Mouse (Mus musculus) midbrain, embryonic 13.5 days (tissue): Measurements from ENCODE around the gene Mark2. TPM values are rescaled to one million over a fixed set of nuclear protein-coding genes. Genes with fewer than 3 reads are reported as not detected.
"Not testable (repeated sequence)": the region's sequence is repeated elsewhere in the genome, so short reads cannot be mapped to it uniquely, and the experiment has no call there.

Experiments
- ATAC-seq: fragments of 200-750 bp; cut with Nextera tagmentation; 2 replicates; pipeline ENCODE4 v1.8.0; 2017; ENCODE audit warnings: mild to moderate bottlenecking, moderate TSS enrichment, moderate library complexity
- H3K27ac ChIP-seq: fragments of 300-500 bp; sonication (generic); 2 replicates; pipeline ENCODE4 v1.5.1; 2015; ENCODE audit warnings: inconsistent platforms, mild to moderate bottlenecking, moderate library complexity
- H3K27me3 ChIP-seq: fragments of 300-500 bp; sonication (generic); 2 replicates; pipeline ENCODE4 v1.6.1; 2015; ENCODE audit warnings: mild to moderate bottlenecking, inconsistent platforms
- H3K36me3 ChIP-seq: fragments of 300-500 bp; sonication (generic); 2 replicates; pipeline ENCODE4 v1.6.1; 2015; ENCODE audit warnings: mild to moderate bottlenecking, inconsistent platforms
- H3K4me1 ChIP-seq: fragments of 300-500 bp; sonication (generic); replicated peaks from 2 replicates; pipeline ENCODE4 v1.6.1; 2015; ENCODE audit warnings: inconsistent platforms
- H3K4me2 ChIP-seq: fragments of 300-500 bp; sonication (generic); replicated peaks from 2 replicates; pipeline ENCODE4 v1.6.1; 2015; ENCODE audit warnings: moderate library complexity, mild to moderate bottlenecking, inconsistent platforms
- H3K4me3 ChIP-seq: fragments of 300-500 bp; sonication (generic); replicated peaks from 2 replicates; pipeline ENCODE4 v1.5.1; 2015; ENCODE audit warnings: mild to moderate bottlenecking, inconsistent platforms
- H3K9ac ChIP-seq: fragments of 300-500 bp; sonication (generic); replicated peaks from 2 replicates; pipeline ENCODE4 v1.6.1; 2015; ENCODE audit warnings: mild to moderate bottlenecking, inconsistent platforms
- H3K9me3 ChIP-seq: fragments of 300-500 bp; sonication (generic); 2 replicates; pipeline ENCODE4 v1.6.1; 2016; ENCODE audit warnings: mild to moderate bottlenecking, inconsistent platforms
- WGBS: fragments of 180-500 bp; shearing (Covaris S2); methylation state at CpG from one replicate; pipeline ENCODE4 v1.1.7; 2015; 5-methylcytosine and 5-hydroxymethylcytosine counted together
- polyA plus RNA-seq: library from polyadenylated mRNA; unstranded; fragments of >200 nt; fragmentation: Nextera tagmentation; extraction: Ambion mirVana; gene quantifications from 2 replicates; pipeline ENCODE4 v1.2.1, GENCODE M21; 2015

Gene Mark2
- polyA plus RNA-seq = 40.7 and 47.1 TPM in 2 replicates

GRCm38 (mm10) chr19:7341512-7342397 lies at the start of gene Mark2:
TSS of gene Mark2 (minus strand) at chr19:7341860.
- peak within 1 kb of the TSS; percentile 99 for H3K9ac ChIP-seq
- peak within 1 kb of the TSS; percentile 89 for H3K4me2 ChIP-seq
- no peaks in the 10 kb centered on the region for H3K9me3 ChIP-seq
- peaks cover 43% of the 10 kb centered on the region for H3K4me1 ChIP-seq
- 2% methylated on average over 52 of the region's 63 CpGs for WGBS
- peak within 1 kb of the TSS; percentile 89 for H3K27ac ChIP-seq
- ATAC-seq = peak; percentile 97
- no peaks in the 10 kb centered on the region for H3K27me3 ChIP-seq
- 0 out of 2 replicates have a peak, but pooled peaks cover 4% of the 10 kb centered on the region for H3K36me3 ChIP-seq
- H3K4me3 ChIP-seq = peak within 1 kb of the TSS; percentile 93

GRCm38 (mm10) chr19:7388488-7388887 lies 46.8 kb upstream of the Mark2 start:
- no peak overlapping the region for H3K4me3 ChIP-seq
- H3K36me3 ChIP-seq = peaks cover 9% of the 10 kb centered on the region; the same call in 1 of the 2 replicates
- H3K9me3 ChIP-seq = no peaks in the 10 kb centered on the region
- no peak overlapping the region for H3K27ac ChIP-seq
- H3K4me2 ChIP-seq = no peak overlapping the region
- peaks cover 13% of the 10 kb centered on the region for H3K4me1 ChIP-seq
- 90% methylated on average over 6 of the region's 6 CpGs for WGBS
- H3K9ac ChIP-seq = no peak overlapping the region
- ATAC-seq = no peak
- H3K27me3 ChIP-seq = no peaks in the 10 kb centered on the region

- no peak overlapping the region for H3K4me3 ChIP-seq
- WGBS = 41% methylated on average over 2 of the region's 2 CpGs
- H3K36me3 ChIP-seq = peaks cover 9% of the 10 kb centered on the region; the same call in 1 of the 2 replicates
- no peak overlapping the region for H3K4me2 ChIP-seq
- no peaks in the 10 kb centered on the region for H3K27me3 ChIP-seq
- ATAC-seq = no peak
- no peaks in the 10 kb centered on the region for H3K9me3 ChIP-seq
- no peak overlapping the region for H3K27ac ChIP-seq
- peaks cover 24% of the 10 kb centered on the region for H3K4me1 ChIP-seq
- no peak overlapping the region for H3K9ac ChIP-seq
These were observed 44.4 kb upstream of the Mark2 start for GRCm38 (mm10) chr19:7386042-7386441.

DNA sequence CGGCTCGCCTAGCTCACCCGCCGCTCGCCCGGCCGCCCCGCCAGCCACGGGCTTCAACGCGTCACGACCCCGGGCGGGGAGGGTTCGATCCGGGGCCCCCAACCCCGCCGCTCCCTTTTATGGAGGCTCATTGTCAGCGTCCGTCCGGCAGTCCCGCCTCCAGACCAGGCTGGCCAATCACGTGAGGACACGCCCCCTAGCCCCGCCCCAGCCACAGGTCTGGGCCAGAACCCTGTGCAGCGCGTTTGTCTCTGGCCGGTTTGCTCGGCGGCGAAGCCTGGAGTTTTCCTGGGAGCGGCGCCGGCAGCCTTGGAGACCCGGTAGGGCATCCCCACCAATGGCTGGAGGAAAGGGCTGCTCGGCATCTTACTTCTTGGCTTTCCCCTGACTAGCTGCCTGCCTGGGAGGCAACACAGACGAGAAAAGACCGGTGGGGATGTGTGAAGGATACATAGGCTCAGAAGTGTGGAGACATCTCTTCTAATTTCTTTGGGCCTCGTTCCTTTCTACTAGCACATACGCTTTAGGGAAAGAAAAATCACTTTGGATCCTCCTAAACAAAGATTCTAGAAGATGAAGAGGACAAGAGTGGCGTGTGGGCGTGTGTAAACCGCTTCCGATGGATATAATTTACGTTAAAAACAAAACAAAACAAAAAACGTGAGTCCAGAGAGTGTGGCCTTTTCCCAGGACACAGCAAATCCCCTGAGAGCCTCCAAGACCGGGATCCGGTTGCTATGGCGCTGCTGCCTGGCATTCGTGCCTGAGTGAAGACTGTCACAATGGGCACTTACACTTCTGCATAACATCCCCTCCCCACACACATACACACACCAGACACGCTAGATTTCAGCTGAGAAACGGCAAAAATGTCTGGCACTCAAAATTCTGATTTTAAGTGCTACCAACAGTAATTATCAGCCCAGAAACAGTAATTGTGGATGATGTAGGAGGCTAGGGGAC lies 41.5 kb upstream of the Mark2 start, which contains the start of gene Spindoc:
Spindoc (minus strand) TSS at position 92 of the 963 bp plus-strand sequence.
- H3K9me3 ChIP-seq = no peaks in the 10 kb centered on the region
- H3K27me3 ChIP-seq = no peaks in the 10 kb centered on the region
- under 1% methylated on average over 48 of the region's 52 CpGs for WGBS
- H3K27ac ChIP-seq = peak within 1 kb of the TSS; percentile 95
- peaks cover 46% of the 10 kb centered on the region for H3K4me1 ChIP-seq
- peak within 1 kb of the TSS; percentile 81 for H3K4me2 ChIP-seq
- peak within 1 kb of the TSS; percentile 91 for H3K9ac ChIP-seq
- peak; percentile 97 for ATAC-seq
- peaks cover 12% of the 10 kb centered on the region for H3K36me3 ChIP-seq
- peak within 1 kb of the TSS; percentile 68 for H3K4me3 ChIP-seq

GRCm38 (mm10) chr19:7382248-7382902 lies 40.7 kb upstream of the Mark2 start:
- WGBS = under 1% methylated on average over 44 of the region's 60 CpGs
- Histone ChIP-seq H3K4me2 (peak overlapping the region; percentile 81), H3K4me1 (peaks cover 51% of the 10 kb centered on the region), H3K4me3 (peak overlapping the region; percentile 68), H3K27me3 (no peaks in the 10 kb centered on the region), H3K27ac (peak overlapping the region; percentile 95), H3K9ac (peak overlapping the region; percentile 91), H3K36me3 (peaks cover 12% of the 10 kb centered on the region), H3K9me3 (no peaks in the 10 kb centered on the region)
- ATAC-seq = no peak; the same call in none of the 2 replicates

GRCm38 (mm10) chr19:7381906-7382247 lies 40.2 kb upstream of the Mark2 start:
- Histone ChIP-seq H3K27me3 (no peaks in the 10 kb centered on the region), H3K4me3 (peak overlapping the region; percentile 68), H3K4me2 (peak overlapping the region; percentile 81), H3K27ac (peak overlapping the region; percentile 95), H3K9ac (peak overlapping the region; percentile 91), H3K36me3 (peaks cover 12% of the 10 kb centered on the region), H3K9me3 (no peaks in the 10 kb centered on the region), H3K4me1 (peaks cover 52% of the 10 kb centered on the region)
- no peak for ATAC-seq
- WGBS = under 1% methylated on average over 8 of the region's 8 CpGs

- peaks cover 38% of the 10 kb centered on the region for H3K4me1 ChIP-seq
- H3K9ac ChIP-seq = no peak overlapping the region
- no peak overlapping the region for H3K4me2 ChIP-seq
- H3K27me3 ChIP-seq = no peaks in the 10 kb centered on the region
- no peak overlapping the region for H3K27ac ChIP-seq
- no peak overlapping the region for H3K4me3 ChIP-seq
- H3K36me3 ChIP-seq = peaks cover 40% of the 10 kb centered on the region
- no peak for ATAC-seq
- WGBS = 83% methylated on average over 2 of the region's 2 CpGs
- H3K9me3 ChIP-seq = no peaks in the 10 kb centered on the region
These were observed 36.0 kb upstream of the Mark2 start for GRCm38 (mm10) chr19:7377639-7378038.

DNA sequence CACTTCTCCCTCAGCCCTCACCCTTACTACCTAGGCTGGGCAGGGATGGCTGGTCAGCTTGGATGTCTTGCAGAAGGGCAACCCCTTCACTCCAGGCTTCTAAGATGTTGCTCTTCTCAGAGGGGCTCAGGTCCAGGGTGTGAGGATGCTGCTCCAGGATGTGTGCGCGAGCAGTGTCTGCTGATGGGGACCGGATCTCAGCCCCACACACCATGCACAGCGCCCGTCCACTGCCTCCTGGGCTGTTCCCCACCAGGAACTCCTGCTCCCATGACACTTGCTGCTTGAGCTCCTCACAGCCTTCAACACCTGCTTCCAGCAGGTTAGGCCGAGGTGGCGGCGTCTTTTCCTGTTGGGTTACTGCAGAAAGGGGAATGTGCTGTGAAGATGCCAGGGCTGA lies 32.8 kb upstream of the Mark2 start:
- H3K36me3 ChIP-seq = peaks cover 69% of the 10 kb centered on the region
- H3K4me2 ChIP-seq = no peak overlapping the region
- no peaks in the 10 kb centered on the region for H3K9me3 ChIP-seq
- 96% methylated on average over 8 of the region's 8 CpGs for WGBS
- H3K4me1 ChIP-seq = peaks cover 13% of the 10 kb centered on the region
- ATAC-seq = no peak
- H3K4me3 ChIP-seq = no peak overlapping the region
- H3K27me3 ChIP-seq = no peaks in the 10 kb centered on the region
- no peak overlapping the region for H3K27ac ChIP-seq
- H3K9ac ChIP-seq = 0 out of 2 replicates have a peak overlapping the region, but pooled peaks have one; percentile 12

DNA sequence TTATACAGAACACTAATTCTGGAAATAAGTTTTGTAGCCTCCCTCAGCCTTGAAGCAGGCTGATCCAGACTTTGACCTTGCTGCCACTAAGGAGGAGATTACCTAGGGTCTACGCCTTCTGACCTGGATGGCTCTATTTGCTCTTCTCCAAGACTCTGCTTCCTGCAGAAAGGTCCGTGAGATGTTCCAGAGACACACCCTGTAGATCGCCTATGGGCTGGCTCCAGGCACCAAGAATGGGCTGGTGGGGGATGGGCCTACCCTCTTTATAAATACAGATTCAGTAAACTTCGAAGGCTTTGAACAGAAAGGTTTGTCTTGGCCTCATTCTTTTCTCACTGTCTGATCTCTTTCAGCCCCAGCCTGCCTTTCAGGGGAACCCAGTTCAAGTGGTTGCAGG lies 27.8 kb upstream of the Mark2 start:
- H3K27me3 ChIP-seq, ATAC-seq, H3K4me3 ChIP-seq, H3K9me3 ChIP-seq, H3K4me2 ChIP-seq, H3K4me1 ChIP-seq, H3K9ac ChIP-seq, H3K27ac ChIP-seq: not testable (repeated sequence)
- 92% methylated on average over 4 of the region's 4 CpGs for WGBS
- peaks cover 84% of the 10 kb centered on the region for H3K36me3 ChIP-seq

DNA sequence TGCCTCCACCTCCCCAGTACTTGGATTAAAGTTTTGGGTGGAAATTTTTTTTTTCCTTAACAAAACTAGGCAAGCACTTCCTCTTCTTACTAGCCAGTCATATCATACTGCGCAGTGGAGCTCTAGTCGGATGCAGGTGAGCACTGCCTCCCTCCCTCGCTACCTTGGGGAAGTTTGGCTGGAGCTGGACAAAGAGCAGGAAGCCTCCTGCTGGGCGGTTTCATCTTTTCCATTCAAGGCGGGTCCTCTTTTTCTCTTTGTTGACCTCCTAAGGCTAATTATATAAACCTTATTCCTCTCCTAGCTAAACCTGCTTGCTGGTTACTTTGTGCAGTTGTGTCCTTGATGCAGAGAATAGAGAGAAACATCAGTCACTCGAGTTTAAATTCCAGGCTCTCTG lies 12.0 kb upstream of the Mark2 start:
- H3K9ac ChIP-seq = no peak overlapping the region
- no peak overlapping the region for H3K4me2 ChIP-seq
- ATAC-seq = no peak
- no peak overlapping the region for H3K27ac ChIP-seq
- 45% methylated on average over 6 of the region's 6 CpGs for WGBS
- H3K4me1 ChIP-seq = no peaks in the 10 kb centered on the region
- H3K36me3 ChIP-seq = peaks cover 24% of the 10 kb centered on the region
- no peaks in the 10 kb centered on the region for H3K9me3 ChIP-seq
- H3K27me3 ChIP-seq = no peaks in the 10 kb centered on the region
- H3K4me3 ChIP-seq = no peak overlapping the region

- no peak for ATAC-seq
These were observed 11.3 kb upstream of the Mark2 start for GRCm38 (mm10) chr19:7352809-7353495.

More at GRCm38 (mm10) chr19:7352809-7353495, 11.3 kb upstream of the Mark2 start:
- H3K4me2 ChIP-seq = no peak overlapping the region
- H3K27ac ChIP-seq = no peak overlapping the region
- H3K4me3 ChIP-seq = no peak overlapping the region
- H3K27me3 ChIP-seq = no peaks in the 10 kb centered on the region
- no peaks in the 10 kb centered on the region for H3K9me3 ChIP-seq
- WGBS = 76% methylated on average over 11 of the region's 11 CpGs
- no peaks in the 10 kb centered on the region for H3K4me1 ChIP-seq
- peaks cover 17% of the 10 kb centered on the region for H3K36me3 ChIP-seq
- H3K9ac ChIP-seq = no peak overlapping the region
